Mouse (Mus musculus): ENCODE measurements around the gene Stx8.

- no peak for TF ChIP-seq POLR2A (IDR thresholded peaks at IDR 0.05; ENCODE audit: insufficient read length, low read depth)
- TF ChIP-seq REST (IDR thresholded peaks at IDR 0.05; ENCODE audit: insufficient read depth, insufficient read length), result no peak
- no peak for TF ChIP-seq POLR2AphosphoS2 (IDR thresholded peaks at IDR 0.05; ENCODE audit: insufficient read length, low read depth)
- no peak for TF ChIP-seq E2F4 (IDR thresholded peaks at IDR 0.05; ENCODE audit: insufficient read depth)
- no peak for TF ChIP-seq TCF12 (IDR thresholded peaks at IDR 0.05; ENCODE audit: insufficient read depth, poor library complexity, severe bottlenecking)
- no peak for TF ChIP-seq MAX (IDR thresholded peaks at IDR 0.05; ENCODE audit: low read depth)
Measured at GRCm38 (mm10) chr11:67991240-67991639, 25.2 kb downstream of the Stx8 start.

Measured in myocyte (in vitro differentiated cells).